Mouse (Mus musculus): ENCODE results near the gene Golt1a. TPM values are rescaled to one million over a fixed set of nuclear protein-coding genes. Genes with fewer than 3 reads are reported as not detected.
"Not testable (repeated sequence)": the region's sequence is repeated elsewhere in the genome, so short reads cannot be mapped to it uniquely, and the experiment has no call there.

The Golt1a gene
- polyA plus RNA-seq, 1 experiment from 2014 or later = not detected

GRCm38 (mm10) chr1:133328299-133328795, 18.7 kb downstream of the Golt1a start:
- WGBS = 58% methylated on average over 6 of the region's 6 CpGs
- no peak overlapping the region for H3K4me3 ChIP-seq (ENCODE audit: low read depth, low read length)
- peaks cover 2% of the 10 kb centered on the region for H3K27me3 ChIP-seq (ENCODE audit: control insufficient read depth, insufficient read depth, low read length)
- no peaks in the 10 kb centered on the region for H3K9me3 ChIP-seq (ENCODE audit: control insufficient read depth, low read length)
- H3K27ac ChIP-seq (ENCODE audit: low read depth, low read length) = no peak overlapping the region
- H3K9ac ChIP-seq (ENCODE audit: low read depth, low read length) = no peak overlapping the region
- DNase-seq (ENCODE audit: low spot score) (no peak), ATAC-seq (ENCODE audit: low FRiP score) (no peak)
- H3K4me1 ChIP-seq (replicated peaks; ENCODE audit: control insufficient read depth, insufficient read depth, low read length) = 0 out of 2 replicates have a peak, but pooled peaks cover 2% of the 10 kb centered on the region
- no peak overlapping the region for H3K4me2 ChIP-seq (replicated peaks; ENCODE audit: low read depth, low read length)
- H3K36me3 ChIP-seq (ENCODE audit: control insufficient read depth, insufficient read depth, low read length) = no peaks in the 10 kb centered on the region

- Histone ChIP-seq H3K9ac (ENCODE audit: low read depth, low read length) (peak overlapping the region; percentile 29; the same call in 1 of the 2 replicates), H3K27ac (ENCODE audit: low read depth, low read length) (no peak overlapping the region), H3K27me3 (ENCODE audit: control insufficient read depth, insufficient read depth, low read length) (peaks cover 2% of the 10 kb centered on the region), H3K4me3 (ENCODE audit: low read depth, low read length) (peak overlapping the region; percentile 17), H3K36me3 (ENCODE audit: control insufficient read depth, insufficient read depth, low read length) (no peaks in the 10 kb centered on the region), H3K4me2 (replicated peaks; ENCODE audit: low read depth, low read length) (peak overlapping the region; percentile 50), H3K9me3 (ENCODE audit: control insufficient read depth, low read length) (no peaks in the 10 kb centered on the region), H3K4me1 (replicated peaks; ENCODE audit: control insufficient read depth, insufficient read depth, low read length) (0 out of 2 replicates have a peak, but pooled peaks cover 2% of the 10 kb centered on the region)
- 7% methylated on average over 34 of the region's 34 CpGs for WGBS
- ATAC-seq (ENCODE audit: low FRiP score) (no peak), DNase-seq (ENCODE audit: low spot score) (peak; percentile 41)
Measured at GRCm38 (mm10) chr1:133328896-133329637, 19.5 kb downstream of the Golt1a start.

GRCm38 (mm10) chr1:133329638-133329964, 20.0 kb downstream of the Golt1a start:
- Histone ChIP-seq H3K27ac (ENCODE audit: low read depth, low read length) (no peak overlapping the region), H3K9ac (ENCODE audit: low read depth, low read length) (peak overlapping the region; percentile 29; the same call in 1 of the 2 replicates), H3K4me2 (replicated peaks; ENCODE audit: low read depth, low read length) (peak overlapping the region; percentile 50), H3K4me1 (replicated peaks; ENCODE audit: control insufficient read depth, insufficient read depth, low read length) (0 out of 2 replicates have a peak, but pooled peaks cover 2% of the 10 kb centered on the region), H3K9me3 (ENCODE audit: control insufficient read depth, low read length) (no peaks in the 10 kb centered on the region), H3K4me3 (ENCODE audit: low read depth, low read length) (peak overlapping the region; percentile 17), H3K36me3 (ENCODE audit: control insufficient read depth, insufficient read depth, low read length) (no peaks in the 10 kb centered on the region), H3K27me3 (ENCODE audit: control insufficient read depth, insufficient read depth, low read length) (peaks cover 2% of the 10 kb centered on the region)
- WGBS = 27% methylated on average over 7 of the region's 7 CpGs
- DNase-seq (ENCODE audit: low spot score) (no peak), ATAC-seq (ENCODE audit: low FRiP score) (no peak)

GRCm38 (mm10) chr1:133331142-133331541, 21.5 kb downstream of the Golt1a start:
- DNase-seq (ENCODE audit: low spot score) (peak; percentile 46), ATAC-seq (ENCODE audit: low FRiP score) (peak; percentile 61; the same call in 1 of the 2 replicates)
- WGBS = 59% methylated on average over 3 of the region's 3 CpGs
- Histone ChIP-seq H3K4me3 (ENCODE audit: low read depth, low read length) (no peak overlapping the region), H3K4me2 (replicated peaks; ENCODE audit: low read depth, low read length) (no peak overlapping the region), H3K36me3 (ENCODE audit: control insufficient read depth, insufficient read depth, low read length) (no peaks in the 10 kb centered on the region), H3K27me3 (ENCODE audit: control insufficient read depth, insufficient read depth, low read length) (peaks cover 2% of the 10 kb centered on the region), H3K9me3 (ENCODE audit: control insufficient read depth, low read length) (no peaks in the 10 kb centered on the region), H3K9ac (ENCODE audit: low read depth, low read length) (no peak overlapping the region), H3K27ac (ENCODE audit: low read depth, low read length) (no peak overlapping the region), H3K4me1 (replicated peaks; ENCODE audit: control insufficient read depth, insufficient read depth, low read length) (0 out of 2 replicates have a peak, but pooled peaks cover 2% of the 10 kb centered on the region)

GRCm38 (mm10) chr1:133332656-133333430, 23.2 kb downstream of the Golt1a start:
- H3K4me3 ChIP-seq (ENCODE audit: low read depth, low read length) = no peak overlapping the region
- 0 out of 2 replicates have a peak, but pooled peaks cover 2% of the 10 kb centered on the region for H3K4me1 ChIP-seq (replicated peaks; ENCODE audit: control insufficient read depth, insufficient read depth, low read length)
- H3K27ac ChIP-seq (ENCODE audit: low read depth, low read length) = no peak overlapping the region
- H3K36me3 ChIP-seq (ENCODE audit: control insufficient read depth, insufficient read depth, low read length) = no peaks in the 10 kb centered on the region
- no peak overlapping the region for H3K9ac ChIP-seq (ENCODE audit: low read depth, low read length)
- H3K4me2 ChIP-seq (replicated peaks; ENCODE audit: low read depth, low read length) = no peak overlapping the region
- ATAC-seq (ENCODE audit: low FRiP score) = no peak
- no peaks in the 10 kb centered on the region for H3K9me3 ChIP-seq (ENCODE audit: control insufficient read depth, low read length)
- no peak for DNase-seq (ENCODE audit: low spot score)
- 88% methylated on average over 11 of the region's 11 CpGs for WGBS
- peaks cover 2% of the 10 kb centered on the region for H3K27me3 ChIP-seq (ENCODE audit: control insufficient read depth, insufficient read depth, low read length)

GRCm38 (mm10) chr1:133333937-133334336, 24.3 kb downstream of the Golt1a start:
- no peak for DNase-seq (ENCODE audit: low spot score)
- Histone ChIP-seq H3K27ac (ENCODE audit: low read depth, low read length) (no peak overlapping the region), H3K4me3 (ENCODE audit: low read depth, low read length) (no peak overlapping the region), H3K36me3 (ENCODE audit: control insufficient read depth, insufficient read depth, low read length) (no peaks in the 10 kb centered on the region), H3K4me2 (replicated peaks; ENCODE audit: low read depth, low read length) (no peak overlapping the region), H3K9ac (ENCODE audit: low read depth, low read length) (no peak overlapping the region), H3K27me3 (ENCODE audit: control insufficient read depth, insufficient read depth, low read length) (no peaks in the 10 kb centered on the region; the same call in 1 of the 2 replicates), H3K4me1 (replicated peaks; ENCODE audit: control insufficient read depth, insufficient read depth, low read length) (0 out of 2 replicates have a peak, but pooled peaks cover 2% of the 10 kb centered on the region), H3K9me3 (ENCODE audit: control insufficient read depth, low read length) (no peaks in the 10 kb centered on the region)
- WGBS = 67% methylated on average over 6 of the region's 6 CpGs
- no peak for ATAC-seq (ENCODE audit: low FRiP score)

- WGBS = 75% methylated on average over 1 of the region's 1 CpGs
- H3K4me2 ChIP-seq (replicated peaks; ENCODE audit: low read depth, low read length); H3K9me3 ChIP-seq (ENCODE audit: control insufficient read depth, low read length); H3K4me3 ChIP-seq (ENCODE audit: low read depth, low read length); H3K27ac ChIP-seq (ENCODE audit: low read depth, low read length); H3K36me3 ChIP-seq (ENCODE audit: control insufficient read depth, insufficient read depth, low read length); DNase-seq (ENCODE audit: low spot score); H3K27me3 ChIP-seq (ENCODE audit: control insufficient read depth, insufficient read depth, low read length); H3K4me1 ChIP-seq (replicated peaks; ENCODE audit: control insufficient read depth, insufficient read depth, low read length); H3K9ac ChIP-seq (ENCODE audit: low read depth, low read length); ATAC-seq (ENCODE audit: low FRiP score): not testable (repeated sequence)
Measured at GRCm38 (mm10) chr1:133340403-133340802, 30.8 kb downstream of the Golt1a start.

- no peak overlapping the region for H3K27ac ChIP-seq (ENCODE audit: low read depth, low read length)
- ATAC-seq (ENCODE audit: low FRiP score) (no peak), DNase-seq (ENCODE audit: low spot score) (no peak)
- no peaks in the 10 kb centered on the region for H3K27me3 ChIP-seq (ENCODE audit: control insufficient read depth, insufficient read depth, low read length)
- no peaks in the 10 kb centered on the region for H3K4me1 ChIP-seq (replicated peaks; ENCODE audit: control insufficient read depth, insufficient read depth, low read length)
- H3K4me2 ChIP-seq (replicated peaks; ENCODE audit: low read depth, low read length) = no peak overlapping the region
- H3K36me3 ChIP-seq (ENCODE audit: control insufficient read depth, insufficient read depth, low read length) = no peaks in the 10 kb centered on the region
- no peak overlapping the region for H3K9ac ChIP-seq (ENCODE audit: low read depth, low read length)
- H3K9me3 ChIP-seq (ENCODE audit: control insufficient read depth, low read length) = no peaks in the 10 kb centered on the region
- no peak overlapping the region for H3K4me3 ChIP-seq (ENCODE audit: low read depth, low read length)
- WGBS = 90% methylated on average over 2 of the region's 2 CpGs
Measured at GRCm38 (mm10) chr1:133344357-133344756, 34.8 kb downstream of the Golt1a start.

Measured in hindbrain, embryonic 11.5 days (tissue).